Mouse (Mus musculus): ENCODE results near the gene Gm10037. TPM values are rescaled to one million over a fixed set of nuclear protein-coding genes. Genes with fewer than 3 reads are reported as not detected.

Gm10037 gene
- 0.14 and 0.35 TPM in 2 replicates for polyA plus RNA-seq (2012; rRNA removed)

DNA sequence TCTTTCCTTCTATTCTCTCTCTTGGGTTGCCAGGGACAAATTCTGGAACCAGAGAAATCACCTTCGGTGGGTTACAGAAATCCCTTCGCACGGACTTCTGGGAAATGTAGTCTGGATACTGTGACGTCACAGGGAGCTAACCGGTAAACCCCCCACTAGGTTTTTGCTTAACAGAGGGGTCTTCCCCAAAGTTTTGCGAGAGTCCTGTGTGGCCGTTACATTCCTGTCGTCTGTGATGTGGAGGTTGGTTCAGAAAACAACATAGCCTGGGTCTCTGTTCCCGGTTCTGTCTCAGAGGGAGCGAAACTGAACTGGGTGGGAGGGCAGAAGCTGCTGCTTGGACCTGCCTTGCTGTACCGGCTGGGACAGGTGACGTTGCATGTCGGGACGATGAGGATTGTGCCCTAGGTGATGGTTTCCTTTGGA lies at the start of gene Gm10037:
Gm10037 (plus strand) TSS at position 196 of the 426 bp plus-strand sequence.

GRCm38 (mm10) chr13:67813710-67814660 lies 16.9 kb upstream of the Gm10037 start, which contains the start of gene Zfp273:
Gene Zfp273, plus strand, starts transcription at chr13:67813740.

DNA sequence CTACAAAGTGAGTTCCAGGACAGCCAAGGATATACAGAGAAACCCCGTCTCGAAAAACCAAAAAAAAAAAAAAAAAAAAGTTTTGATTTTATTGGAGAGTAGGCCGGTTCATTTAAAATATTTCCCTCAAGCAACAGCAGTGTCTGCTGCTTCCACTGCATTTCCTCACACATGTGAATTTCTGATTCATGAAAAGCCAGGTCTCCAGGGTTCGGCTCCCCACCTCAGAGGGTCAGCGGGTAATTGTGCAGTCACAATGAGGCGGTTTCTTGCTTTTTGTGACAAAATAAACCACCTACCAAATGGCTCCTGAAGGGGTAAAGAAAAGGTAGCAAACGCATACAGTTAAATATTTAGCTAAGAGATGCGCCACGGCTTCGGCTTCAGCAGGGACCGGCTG lies 32.1 kb downstream of the Gm10037 start, which contains the start of gene BC048507:
BC048507 (plus strand) TSS at position 301 of the 400 bp plus-strand sequence.

Other genes starting within 250 kb of the Gm10037 start
- 0.88 and 0.95 TPM in 2 replicates for gene Zfp729b, start 221.4 kb upstream of the Gm10037 start, polyA plus RNA-seq (2012; rRNA removed)
- not detected in 2 replicates for gene Gm49345, start 193.3 kb upstream of the Gm10037 start, polyA plus RNA-seq (2012; rRNA removed)
- 0.93 and 0.98 TPM in 2 replicates for gene Zfp729a, start 193.3 kb upstream of the Gm10037 start, polyA plus RNA-seq (2012; rRNA removed)
- gene Zfp738, start 144.0 kb upstream of the Gm10037 start, polyA plus RNA-seq (2012; rRNA removed): 1.9 and 2.0 TPM in 2 replicates
- 1.6 and 1.9 TPM in 2 replicates for gene Zfp65, start 101.9 kb upstream of the Gm10037 start, polyA plus RNA-seq (2012; rRNA removed)
- gene Zfp85, start 75.9 kb upstream of the Gm10037 start, polyA plus RNA-seq (2012; rRNA removed): 0.69 and 0.80 TPM in 2 replicates
- 0.51 and 0.83 TPM in 2 replicates for gene Zfp493, start 51.4 kb upstream of the Gm10037 start, polyA plus RNA-seq (2012; rRNA removed)
- gene Zfp273, start 17.4 kb upstream of the Gm10037 start, polyA plus RNA-seq (2012; rRNA removed): 0.71 and 0.80 TPM in 2 replicates
- not detected in 2 replicates for gene BC048507, start 32.2 kb downstream of the Gm10037 start, polyA plus RNA-seq (2012; rRNA removed)

Data from liver, embryonic 14 days (tissue).